Mouse (Mus musculus) cerebellum, adult (tissue): ENCODE results near the gene Fcgr1.
"Not testable (repeated sequence)": the region's sequence is repeated elsewhere in the genome, so short reads cannot be mapped to it uniquely, and the experiment has no call there.

Experiments
- ATAC-seq: cut with Nextera tagmentation; 2 replicates; pipeline ENCODE4 v1.9.2; 2017; ENCODE audit warnings: mild to moderate bottlenecking, moderate library complexity, mixed read lengths; ENCODE audit not compliant: insufficient number of reproducible peaks, low FRiP score, low TSS enrichment

Gene Fcgr1

DNA sequence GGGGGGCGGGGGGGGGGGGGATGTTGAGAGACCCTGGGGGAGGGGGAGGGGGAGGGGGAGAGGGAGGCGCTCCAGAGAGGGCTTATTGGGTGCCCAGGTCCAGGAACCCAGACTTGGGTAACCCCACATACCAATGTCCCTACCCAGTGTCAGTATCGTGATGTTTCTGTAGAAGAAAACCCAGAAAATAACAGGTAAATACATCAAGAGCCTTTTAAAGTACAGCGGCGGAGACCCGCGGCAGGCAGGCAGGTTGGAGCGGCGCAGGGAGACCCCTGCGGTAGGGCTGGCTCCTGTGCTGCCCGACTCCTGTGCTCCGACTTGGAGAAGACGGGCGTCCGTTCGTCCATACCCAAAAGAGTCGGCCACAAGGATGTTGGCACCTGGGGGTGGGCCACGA, 33.9 kb upstream of the Fcgr1 start:
- no peak for ATAC-seq

DNA sequence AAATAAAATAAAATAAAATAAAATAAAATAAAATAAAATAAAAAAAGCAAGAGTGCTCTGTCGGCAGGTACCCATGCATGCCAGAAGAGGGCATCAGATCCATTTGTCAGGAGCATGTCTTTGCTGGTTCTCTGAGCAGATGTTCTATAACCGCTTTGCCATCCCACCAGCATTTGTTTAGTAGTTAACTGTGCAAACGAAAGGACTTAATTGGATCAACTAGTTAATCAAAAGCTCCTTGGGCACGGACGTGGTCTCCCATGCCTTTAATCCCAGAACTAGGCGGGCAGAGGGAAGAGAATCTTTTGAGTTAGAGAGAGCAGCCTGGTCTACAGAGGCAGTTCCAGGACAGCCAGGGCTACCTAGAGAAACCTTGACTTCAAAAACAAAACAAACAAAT, 33.4 kb upstream of the Fcgr1 start:
- ATAC-seq = no peak

DNA sequence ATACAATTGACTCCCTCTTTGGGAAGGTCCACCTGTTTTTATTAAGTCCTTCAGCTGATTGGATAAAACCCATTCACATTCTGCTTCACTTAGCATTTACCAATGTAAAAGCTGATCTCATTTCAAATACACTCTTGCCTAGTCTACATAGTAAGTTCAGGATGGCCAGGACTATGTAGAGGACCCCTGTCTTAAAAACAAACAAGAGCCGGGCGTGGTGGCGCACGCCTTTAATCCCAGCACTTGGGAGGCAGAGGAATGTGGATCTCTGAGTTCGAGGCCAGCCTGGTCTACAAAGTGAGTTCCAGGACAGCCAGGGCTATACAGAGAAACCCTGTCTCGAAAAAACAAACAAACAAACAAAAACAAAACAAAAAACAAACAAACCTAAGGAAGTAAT, 30.0 kb upstream of the Fcgr1 start:
- not testable (repeated sequence) for ATAC-seq

DNA sequence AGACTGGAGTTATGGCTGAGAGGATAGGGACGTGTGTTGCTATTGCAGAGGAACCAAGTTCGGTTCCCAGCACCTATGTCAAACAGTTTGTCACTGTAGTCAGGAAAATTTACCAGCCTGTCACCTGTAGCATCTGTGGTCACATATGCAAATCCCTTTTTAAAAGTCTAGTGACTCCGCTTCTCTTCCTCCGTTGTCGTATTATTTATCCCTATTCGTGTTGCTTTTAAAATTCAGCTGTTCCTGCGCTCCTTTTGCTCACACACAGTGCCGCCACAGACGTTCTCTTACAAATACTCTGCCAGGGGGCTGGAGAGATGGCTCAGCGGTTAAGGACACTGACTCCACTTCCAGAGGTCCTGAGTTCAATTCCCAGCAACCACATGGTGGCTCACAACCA, 28.8 kb upstream of the Fcgr1 start:
- no peak for ATAC-seq

DNA sequence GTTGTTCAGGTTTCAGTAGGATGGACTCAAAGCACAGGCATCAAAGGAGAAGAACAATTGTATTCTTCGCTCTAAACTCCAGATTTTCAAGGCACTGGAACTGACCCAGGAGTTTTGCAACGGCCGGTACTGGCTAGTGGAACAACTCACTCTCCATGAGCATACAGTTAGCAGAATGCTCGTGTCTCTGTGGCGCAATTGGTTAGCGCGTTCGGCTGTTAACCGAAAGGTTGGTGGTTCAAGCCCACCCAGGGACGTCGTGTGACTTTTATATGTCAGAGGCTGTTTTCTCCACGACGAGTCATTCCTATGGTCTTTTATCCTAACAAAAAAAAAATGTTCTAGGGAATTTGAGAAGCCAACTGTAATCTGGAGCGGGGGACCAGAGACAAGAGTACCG, 28.1 kb upstream of the Fcgr1 start:
- ATAC-seq = no peak

DNA sequence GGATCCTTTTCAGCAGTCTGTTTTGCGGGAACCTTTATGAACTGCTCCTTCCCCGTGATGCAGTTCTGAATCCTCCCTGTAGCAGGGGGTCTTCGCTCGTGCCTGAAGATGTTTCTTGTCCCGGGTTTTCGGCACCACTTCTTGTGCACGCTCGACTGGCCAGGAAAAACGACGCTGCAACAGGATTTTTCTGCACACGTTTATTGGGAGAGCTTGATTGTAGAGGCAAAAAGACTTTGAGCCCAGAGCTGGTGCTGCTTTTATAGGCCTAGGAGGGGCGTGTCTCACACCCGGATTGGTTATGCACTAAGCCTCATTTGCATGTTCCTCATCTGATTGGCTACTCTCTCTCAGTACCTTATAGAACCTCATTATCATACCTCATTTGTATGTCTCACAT, 26.2 kb upstream of the Fcgr1 start:
- not testable (repeated sequence) for ATAC-seq

DNA sequence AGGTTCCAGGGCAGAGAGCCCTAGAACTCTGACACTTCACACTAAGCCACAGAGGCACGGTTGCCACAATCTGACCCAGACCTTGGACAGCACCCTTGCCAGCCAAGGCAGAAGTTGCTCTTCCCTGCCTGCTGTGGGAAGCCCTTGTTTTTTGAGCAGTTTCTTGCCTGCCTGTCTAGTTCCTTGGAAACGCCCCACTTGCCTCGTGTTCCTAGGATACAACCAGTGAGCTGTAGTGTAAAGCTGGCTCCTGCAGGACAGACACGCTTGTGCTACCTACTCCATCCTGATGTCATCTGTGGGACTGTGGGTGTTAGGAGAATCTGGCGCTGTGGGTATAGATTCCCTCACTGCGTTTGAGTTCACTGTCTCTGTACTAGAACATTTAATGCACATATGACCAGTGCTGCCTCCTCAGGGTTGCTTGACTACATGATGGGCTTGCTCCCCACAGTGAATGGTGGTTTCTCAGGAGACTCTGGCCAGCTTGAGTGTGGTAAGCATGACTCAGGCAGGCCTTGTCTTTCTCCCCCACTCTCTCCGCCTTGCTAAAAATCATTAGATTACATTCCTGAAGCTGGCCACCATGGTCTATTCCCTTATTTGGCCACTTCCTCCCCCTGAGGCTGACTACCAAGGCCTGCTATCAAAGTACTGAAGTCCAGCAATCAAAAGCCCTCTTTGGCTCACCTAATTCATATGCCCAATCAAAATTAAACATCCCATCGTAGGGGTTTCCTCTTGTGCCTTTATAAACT, 18.8 kb upstream of the Fcgr1 start:
- ATAC-seq = no peak

DNA sequence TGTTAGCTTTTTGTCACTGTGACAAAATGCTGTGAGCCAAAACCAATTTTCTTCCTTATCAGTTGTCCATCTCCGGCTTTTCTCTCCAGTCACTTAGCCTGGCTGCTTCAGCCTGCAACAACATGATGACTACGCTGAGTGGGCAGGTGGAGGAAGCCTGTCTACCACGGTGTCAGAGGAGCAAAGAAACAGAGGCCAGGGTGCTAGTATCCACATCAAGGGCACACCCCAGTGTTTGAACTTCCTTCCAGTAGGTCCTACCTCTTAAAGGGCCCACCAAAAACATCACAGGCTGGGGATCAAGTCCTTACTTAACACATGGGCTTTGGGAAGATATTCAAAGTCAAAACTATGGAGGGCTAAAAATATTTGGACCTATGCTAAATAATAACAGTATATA, 15.7 kb upstream of the Fcgr1 start:
- ATAC-seq = no peak

DNA sequence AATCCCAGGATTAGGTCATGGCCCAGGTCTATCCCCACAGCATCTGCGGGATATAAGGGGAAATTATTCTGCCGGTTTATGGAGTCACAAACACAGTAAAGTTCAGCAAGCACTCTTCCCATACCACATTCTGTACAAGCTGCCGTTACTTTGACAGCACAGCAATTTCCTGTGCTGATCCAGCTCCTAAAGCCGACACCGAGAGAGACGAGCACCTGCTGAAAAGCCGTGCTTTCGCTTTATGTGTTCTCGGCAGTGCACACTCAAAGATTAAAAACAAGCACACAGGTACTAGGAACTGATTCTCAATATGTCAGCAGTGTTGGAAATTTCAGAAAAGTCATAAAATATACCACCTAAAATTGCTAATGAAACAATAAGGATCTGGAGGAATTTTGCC, 12.7 kb upstream of the Fcgr1 start:
- ATAC-seq = no peak

DNA sequence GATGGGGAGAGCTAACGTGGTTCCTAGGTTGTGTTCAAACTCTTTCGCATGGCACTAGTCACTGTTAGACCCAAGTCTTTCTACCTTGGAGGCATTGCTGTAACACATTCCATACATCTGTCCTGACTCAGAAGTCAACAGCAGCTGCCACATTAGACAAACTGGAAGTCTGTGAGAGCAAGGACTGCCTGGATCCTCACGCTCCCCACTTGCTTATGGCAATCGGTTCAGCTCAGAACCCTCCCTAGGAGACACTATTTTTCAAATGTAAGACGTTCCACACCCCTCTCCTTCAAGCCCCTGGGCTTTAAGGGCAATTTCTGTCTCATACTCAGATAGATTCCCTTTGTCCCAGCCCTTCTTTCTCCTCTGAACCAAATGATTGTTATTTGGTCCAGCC, 8.3 kb upstream of the Fcgr1 start:
- ATAC-seq = no peak

DNA sequence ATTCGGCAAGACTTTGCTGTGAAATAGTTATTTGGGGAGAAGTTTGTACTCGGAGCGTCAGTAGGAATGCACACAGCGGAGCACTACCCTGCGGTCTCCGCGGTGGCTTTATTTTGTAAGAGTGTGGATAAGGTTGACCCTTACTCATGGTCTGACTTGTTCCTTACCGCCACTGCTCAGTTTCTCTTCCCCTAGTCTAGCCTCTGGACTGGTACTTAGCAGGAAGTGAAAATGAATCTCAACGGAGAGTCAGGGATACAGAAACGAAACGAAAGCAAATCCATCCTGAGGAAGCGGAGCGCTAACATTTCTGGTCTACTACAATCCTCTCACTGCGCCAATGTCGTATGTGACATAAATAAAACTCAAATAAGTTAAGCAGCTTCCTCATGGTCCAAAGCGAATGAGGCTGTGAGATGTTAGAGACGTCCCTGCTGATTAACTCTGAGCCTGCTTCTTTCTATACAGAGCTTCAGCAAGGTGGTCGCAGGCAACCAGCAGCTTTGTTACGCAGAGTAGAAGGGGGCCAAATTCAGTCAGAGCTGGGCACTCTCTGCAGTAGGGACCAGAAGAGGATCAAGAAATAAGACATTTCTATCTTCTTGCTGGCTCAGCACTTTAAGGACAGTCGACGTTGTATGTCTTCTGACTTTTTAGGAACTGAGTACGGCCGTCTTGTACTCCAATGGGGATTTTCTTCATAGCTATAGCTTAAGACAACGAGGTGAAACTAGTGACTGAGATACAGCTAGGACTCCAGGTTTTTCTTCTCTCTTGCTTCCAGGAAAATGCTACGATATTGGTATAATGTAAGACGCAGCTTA, 7.1 kb upstream of the Fcgr1 start:
- no peak for ATAC-seq

DNA sequence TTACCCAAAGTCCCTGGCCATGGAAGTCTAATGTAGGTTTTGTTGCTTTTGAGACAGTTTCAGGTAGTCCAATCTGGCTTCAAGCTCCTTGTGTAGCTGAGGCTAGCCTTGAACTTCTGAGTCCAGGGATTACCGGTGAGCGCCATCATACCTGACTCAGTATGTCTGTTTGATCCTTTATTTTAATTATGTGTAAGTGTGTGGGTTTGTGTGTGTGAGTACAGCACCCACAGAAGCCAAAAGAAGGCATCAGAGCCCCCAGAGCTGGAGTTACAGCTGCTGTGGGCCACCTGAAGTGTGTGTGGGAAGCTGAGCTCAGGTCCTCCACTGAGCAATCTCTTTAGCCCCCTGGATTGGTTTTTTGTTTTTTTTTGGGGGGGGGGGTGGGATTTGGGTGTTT, 5.8 kb upstream of the Fcgr1 start:
- ATAC-seq = no peak

DNA sequence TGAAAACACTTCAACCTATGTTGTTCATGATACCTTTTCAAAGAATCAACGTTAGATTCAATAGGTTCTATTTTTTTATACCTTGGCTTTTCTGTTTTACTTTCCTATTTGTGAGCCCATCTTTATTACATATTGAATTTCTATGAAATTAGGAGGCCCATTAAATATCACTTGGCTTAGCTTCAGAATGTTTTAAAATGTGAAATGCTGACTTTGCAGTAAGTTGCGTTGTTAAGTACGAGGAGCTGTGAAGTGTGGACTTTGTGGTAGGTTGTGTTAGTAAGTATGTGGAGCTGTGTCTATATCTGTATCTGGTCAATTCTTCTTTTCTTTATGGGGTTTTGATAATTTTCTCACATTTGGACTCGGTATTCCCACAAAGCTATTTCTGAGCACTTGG, 4.6 kb upstream of the Fcgr1 start:
- ATAC-seq = no peak

DNA sequence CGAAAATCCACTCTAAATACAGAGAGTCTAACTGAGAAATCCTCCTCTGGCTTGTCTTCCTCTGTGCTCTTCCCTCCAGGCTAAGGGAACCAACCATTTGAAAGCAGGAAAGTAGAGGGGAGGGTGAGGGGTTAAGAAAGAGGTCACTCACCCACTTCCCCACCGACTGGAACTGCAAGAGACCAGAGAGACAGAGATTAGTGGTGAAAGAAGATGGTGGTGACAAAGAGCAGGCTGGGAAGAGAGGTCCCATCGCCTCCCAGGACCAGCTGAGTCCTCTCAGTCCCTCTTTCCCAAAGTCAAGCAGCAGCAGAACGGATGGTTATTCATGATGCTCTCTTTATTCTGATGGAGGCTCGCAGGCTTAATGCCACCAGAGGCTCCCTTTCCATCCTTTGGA, 401 bp downstream of the Fcgr1 start:
- ATAC-seq = no peak

DNA sequence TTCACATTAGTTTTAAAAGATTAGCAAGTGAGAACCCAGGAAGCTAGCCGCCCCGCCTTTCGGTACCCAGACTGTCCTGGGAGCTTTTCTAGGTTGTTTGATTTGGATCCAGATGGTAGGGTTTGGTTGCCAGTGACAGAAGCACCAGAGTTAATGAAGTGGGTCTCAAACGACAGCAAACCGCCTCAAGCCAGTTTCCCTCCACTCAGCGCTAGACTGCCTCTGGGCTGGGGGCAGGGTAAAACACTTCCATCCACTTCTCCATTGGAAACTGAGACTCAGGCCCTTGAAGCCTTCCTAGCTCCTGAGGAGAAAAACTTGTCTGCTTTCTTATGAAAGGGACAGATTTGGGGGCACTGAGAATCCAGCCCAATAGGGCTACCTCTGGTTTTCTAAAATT, 1.1 kb downstream of the Fcgr1 start:
- ATAC-seq = no peak

DNA sequence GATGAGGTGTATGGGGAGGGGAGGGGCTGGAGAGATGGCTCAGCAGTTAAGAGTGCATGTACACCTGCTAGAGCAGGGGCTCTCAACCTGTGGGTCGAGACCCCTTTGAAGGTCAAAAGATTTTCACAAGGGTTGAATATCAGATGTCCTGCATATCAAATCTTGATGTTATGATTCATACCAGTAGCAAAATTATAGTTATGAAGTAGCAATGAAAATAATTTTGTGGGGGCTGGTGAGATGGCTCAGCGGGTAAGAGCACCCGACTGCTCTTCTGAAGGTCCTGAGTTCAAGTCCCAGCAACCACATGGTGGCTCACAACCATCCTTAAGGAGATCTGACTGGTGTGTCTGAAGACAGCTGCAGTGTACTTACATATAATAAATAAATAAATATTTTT, 3.0 kb downstream of the Fcgr1 start:
- ATAC-seq = not testable (repeated sequence)

DNA sequence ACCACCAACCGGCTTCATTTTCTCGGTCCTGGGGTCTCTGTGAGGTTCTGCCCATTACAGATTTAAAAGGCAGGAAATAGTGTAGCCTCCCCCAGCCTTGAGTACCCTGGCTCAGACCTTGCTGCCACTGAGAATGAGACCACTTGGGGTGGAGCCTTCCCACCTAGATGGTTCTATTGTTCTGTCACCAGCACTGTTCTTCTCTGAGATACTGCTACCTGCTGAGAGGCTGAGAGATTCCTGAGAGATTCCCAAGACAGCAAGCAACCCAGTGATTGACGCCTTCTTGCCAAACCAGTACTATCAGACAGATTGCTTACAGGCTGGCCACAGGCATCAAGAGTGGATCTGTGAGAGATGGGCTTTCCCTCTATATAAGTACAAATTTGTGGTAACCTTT, 4.6 kb downstream of the Fcgr1 start:
- no peak for ATAC-seq

DNA sequence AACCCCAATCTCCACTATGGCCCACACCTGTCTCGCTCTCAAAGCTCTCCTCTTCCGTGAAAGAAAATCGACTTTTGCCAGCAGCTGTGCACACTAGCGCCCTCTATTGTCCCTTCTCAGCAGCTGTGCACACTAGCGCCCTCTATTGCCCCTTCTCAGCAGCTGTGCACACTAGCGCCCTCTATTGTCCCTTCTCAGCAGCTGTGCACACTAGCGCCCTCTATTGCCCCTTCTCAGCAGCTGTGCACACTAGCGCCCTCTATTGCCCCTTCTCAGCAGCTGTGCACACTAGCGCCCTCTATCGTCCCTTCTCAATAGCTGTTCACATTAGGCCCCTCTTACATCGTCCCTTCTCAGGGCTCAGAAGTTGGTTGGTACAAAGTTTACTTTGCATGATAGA, 6.4 kb downstream of the Fcgr1 start:
- ATAC-seq = not testable (repeated sequence)

DNA sequence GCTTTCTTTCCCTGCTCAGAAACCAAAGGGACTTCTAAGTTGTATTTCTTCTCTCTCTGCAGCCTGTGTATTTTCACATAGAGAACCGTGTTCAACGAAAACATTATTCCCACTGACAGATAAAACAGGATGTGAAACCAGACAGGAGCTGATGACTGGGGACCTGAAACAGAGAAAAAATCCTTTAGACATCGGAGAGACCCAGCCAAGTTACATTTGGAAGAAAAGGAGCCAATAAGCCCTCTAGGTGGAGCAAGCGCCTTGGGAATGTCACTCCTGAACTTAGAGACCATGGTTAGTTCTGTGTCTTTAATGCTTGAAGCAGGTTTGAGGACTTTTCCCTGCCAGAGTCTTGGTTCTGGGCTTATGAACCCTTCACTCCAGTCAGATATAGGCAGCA, 9.3 kb downstream of the Fcgr1 start:
- ATAC-seq = no peak

DNA sequence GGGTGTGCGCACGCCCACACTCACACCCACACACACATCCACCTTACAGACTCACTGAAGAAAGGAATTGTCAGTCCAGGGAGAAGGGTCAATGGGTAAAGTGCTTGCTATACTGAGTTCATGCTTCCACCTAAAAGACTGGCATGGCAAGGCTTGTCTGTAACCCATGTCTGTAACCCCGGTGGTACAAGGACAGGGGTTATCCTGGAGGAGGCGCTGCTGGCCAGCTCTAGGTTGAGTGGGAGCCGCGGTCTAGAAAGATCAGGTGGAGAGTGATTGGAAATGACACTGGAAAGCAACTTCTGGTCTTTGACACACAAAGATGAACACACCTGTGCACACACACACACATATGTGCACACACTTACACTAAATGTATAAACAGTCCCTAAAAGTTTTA, 13.1 kb downstream of the Fcgr1 start:
- no peak for ATAC-seq

DNA sequence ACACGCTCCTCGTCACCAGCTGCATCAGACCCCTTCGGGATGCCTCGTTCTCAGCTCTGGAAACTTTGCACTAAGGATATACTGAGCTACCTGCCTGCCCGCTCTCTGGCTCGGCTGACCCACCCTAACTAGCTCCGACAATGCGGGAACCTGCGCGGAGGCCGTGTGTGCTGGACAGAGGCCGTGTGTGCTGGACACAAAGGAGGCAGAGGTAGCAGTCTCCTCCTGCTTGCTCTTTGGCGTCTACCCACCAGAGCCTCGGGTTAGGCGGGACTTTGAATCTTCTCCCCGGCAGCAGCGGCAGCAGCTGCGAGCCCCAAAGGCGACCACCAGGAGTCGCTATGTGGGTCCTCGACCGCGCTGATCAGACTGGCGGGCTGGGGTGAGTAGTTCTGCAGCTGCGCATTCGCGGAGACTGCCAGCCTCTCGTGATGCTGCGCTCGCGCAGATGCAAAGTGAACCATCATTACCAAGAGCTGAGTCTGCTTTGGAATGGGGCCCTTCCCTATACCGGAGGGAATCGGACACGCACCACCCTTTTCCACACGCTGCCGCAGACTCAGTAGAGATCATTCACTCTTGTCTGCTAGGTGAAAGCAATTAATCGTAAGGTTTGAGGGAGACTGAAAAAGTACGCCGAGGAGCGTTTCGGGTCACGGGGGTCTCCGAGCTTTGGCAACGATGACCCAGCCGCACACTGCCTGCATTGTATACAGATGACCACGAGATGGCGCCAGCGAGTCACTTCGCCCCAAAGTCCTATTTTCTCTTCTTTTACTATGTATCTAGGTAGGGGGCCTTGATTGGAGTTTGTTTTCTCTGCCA, 15.8 kb downstream of the Fcgr1 start:
- peak; percentile 85 for ATAC-seq
